Mouse (Mus musculus): ENCODE results near the gene Ston2. TPM values are rescaled to one million over a fixed set of nuclear protein-coding genes. Genes with fewer than 3 reads are reported as not detected.
"Not testable (repeated sequence)": the region's sequence is repeated elsewhere in the genome, so short reads cannot be mapped to it uniquely, and the experiment has no call there.

Ston2 gene
- total RNA-seq, 1 experiment from 2014 or later, result 18.2 TPM

- not testable (repeated sequence) for ATAC-seq (ENCODE audit: extremely low read depth, insufficient number of reproducible peaks, low FRiP score, poor library complexity, severe bottlenecking)
Measured at GRCm38 (mm10) chr12:91585815-91586214, 202.4 kb downstream of the Ston2 start.

GRCm38 (mm10) chr12:91585206-91585605 lies 203.0 kb downstream of the Ston2 start:
- peak; percentile 17; the same call in 1 of the 2 replicates for ATAC-seq (ENCODE audit: extremely low read depth, insufficient number of reproducible peaks, low FRiP score, poor library complexity, severe bottlenecking)

- no peak for ATAC-seq (ENCODE audit: extremely low read depth, insufficient number of reproducible peaks, low FRiP score, poor library complexity, severe bottlenecking)
Measured at GRCm38 (mm10) chr12:91583409-91583808, 204.8 kb downstream of the Ston2 start.

Other genes with a start within 250 kb of the Ston2 start
- 40.8 and 43.3 TPM in 2 replicates for gene Gtf2a1, start 197.9 kb downstream of the Ston2 start, total RNA-seq (2017)
- 89.8 and 109 TPM in 2 replicates for gene Sel1l, start 60.8 kb upstream of the Ston2 start, total RNA-seq (2017)